Mouse (Mus musculus) kidney, postnatal 10 days (tissue): ENCODE results near the gene Lmbr1.

Source experiments
- DNase-seq: peaks from one replicate; pipeline ENCODE4 v3.0.0; 2021; ENCODE audit warnings: mixed read lengths

The Lmbr1 gene

GRCm38 (mm10) chr5:29251496-29251873 lies 126.7 kb downstream of the Lmbr1 start:
- DNase-seq, result no peak

GRCm38 (mm10) chr5:29250795-29251495 lies 127.2 kb downstream of the Lmbr1 start:
- DNase-seq, result no peak

- no peak for DNase-seq
These were observed 133.4 kb downstream of the Lmbr1 start for GRCm38 (mm10) chr5:29244769-29245168.

GRCm38 (mm10) chr5:29238379-29238778 lies 139.8 kb downstream of the Lmbr1 start:
- no peak for DNase-seq

- no peak for DNase-seq
These were observed 147.7 kb downstream of the Lmbr1 start for GRCm38 (mm10) chr5:29230481-29230880.

GRCm38 (mm10) chr5:29224089-29224488 lies 154.1 kb downstream of the Lmbr1 start:
- DNase-seq, result no peak

- no peak for DNase-seq
These were observed 160.2 kb downstream of the Lmbr1 start for GRCm38 (mm10) chr5:29217997-29218396.

GRCm38 (mm10) chr5:29211980-29212555 lies 166.1 kb downstream of the Lmbr1 start:
- DNase-seq, result no peak

- DNase-seq, result no peak
These were observed 172.5 kb downstream of the Lmbr1 start for GRCm38 (mm10) chr5:29205690-29206089.

GRCm38 (mm10) chr5:29199868-29200267 lies 178.3 kb downstream of the Lmbr1 start:
- DNase-seq, result no peak

GRCm38 (mm10) chr5:29198960-29199488 lies 179.2 kb downstream of the Lmbr1 start:
- no peak for DNase-seq

- no peak for DNase-seq
These were observed 181.0 kb downstream of the Lmbr1 start for GRCm38 (mm10) chr5:29197187-29197586.

GRCm38 (mm10) chr5:29196264-29196658 lies 181.9 kb downstream of the Lmbr1 start:
- DNase-seq, result no peak

- DNase-seq, result peak; percentile 88
These were observed 182.5 kb downstream of the Lmbr1 start, which contains the start of gene Rnf32 for GRCm38 (mm10) chr5:29195570-29196263. Gene Rnf32 (plus strand): TSS chr5:29195992.

GRCm38 (mm10) chr5:29195231-29195569 lies 183.0 kb downstream of the Lmbr1 start:
- no peak for DNase-seq

GRCm38 (mm10) chr5:29186798-29187197 lies 191.4 kb downstream of the Lmbr1 start:
- DNase-seq, result no peak
